Mouse (Mus musculus) embryonic facial prominence, embryonic 14.5 days (tissue): ENCODE measurements around the gene Kbtbd12. TPM values are rescaled to one million over a fixed set of nuclear protein-coding genes. Genes with fewer than 3 reads are reported as not detected.

Experiments
- ATAC-seq: fragments of 200-750 bp; cut with Nextera tagmentation; 2 replicates; pipeline ENCODE4 v1.8.0; 2017; ENCODE audit warnings: low read depth, moderate number of reproducible peaks, moderate TSS enrichment
- DNase-seq: peaks from one replicate; pipeline ENCODE4 v3.0.0-alpha.2; 2015; ENCODE audit warnings: low spot score
- H3K27ac ChIP-seq: fragments of 300-500 bp; sonication (generic); replicated peaks from 2 replicates; pipeline ENCODE4 v1.5.1; 2014; ENCODE audit warnings: low read depth, mild to moderate bottlenecking, low read length, moderate library complexity
- H3K27me3 ChIP-seq: fragments of 300-500 bp; sonication (generic); replicated peaks from 2 replicates; pipeline ENCODE4 v1.6.1; 2014; ENCODE audit warnings: low read length; ENCODE audit not compliant: control insufficient read depth, insufficient read depth
- H3K36me3 ChIP-seq: fragments of 300-500 bp; sonication (generic); 2 replicates; pipeline ENCODE4 v1.6.1; 2014; ENCODE audit warnings: low read length, mixed read lengths; ENCODE audit not compliant: control insufficient read depth, insufficient read depth
- H3K4me1 ChIP-seq: fragments of 300-500 bp; sonication (generic); 2 replicates; pipeline ENCODE4 v1.6.1; 2014; ENCODE audit warnings: antibody characterized with exemption, low read length; ENCODE audit not compliant: control insufficient read depth, insufficient read depth
- H3K4me2 ChIP-seq: fragments of 300-500 bp; sonication (generic); 2 replicates; pipeline ENCODE4 v1.6.1; 2014; ENCODE audit warnings: low read depth, mild to moderate bottlenecking, low read length, moderate library complexity, mixed read lengths
- H3K4me3 ChIP-seq: fragments of 300-500 bp; sonication (generic); 2 replicates; pipeline ENCODE4 v1.5.1; 2014; ENCODE audit warnings: low read depth, mild to moderate bottlenecking, low read length
- H3K9ac ChIP-seq: fragments of 300-500 bp; sonication (generic); 2 replicates; pipeline ENCODE4 v1.6.1; 2014; ENCODE audit warnings: low read depth, mild to moderate bottlenecking, low read length, moderate library complexity, mixed read lengths
- H3K9me3 ChIP-seq: fragments of 300-500 bp; sonication (generic); 2 replicates; pipeline ENCODE4 v1.6.1; 2016; ENCODE audit warnings: low read length; ENCODE audit not compliant: control insufficient read depth
- WGBS: fragments of 180-500 bp; shearing (Covaris S2); extraction: QIAGEN DNeasy Blood & Tissue Kit; methylation state at CpG from one replicate; pipeline ENCODE4 v1.1.7; 2014; 5-methylcytosine and 5-hydroxymethylcytosine counted together
- polyA plus RNA-seq: library from polyadenylated mRNA; unstranded; fragments of >200 nt; fragmentation: Nextera tagmentation; extraction: Ambion mirVana; gene quantifications from 2 replicates; pipeline ENCODE4 v1.2.1, GENCODE M21; 2014

The Kbtbd12 gene
- polyA plus RNA-seq, 1 experiment from 2014 or later = 3.7 TPM

- H3K9me3 ChIP-seq = no peaks in the 10 kb centered on the region
Measured at GRCm38 (mm10) chr6:88606417-88606816, 31.3 kb downstream of the Kbtbd12 start.

DNA sequence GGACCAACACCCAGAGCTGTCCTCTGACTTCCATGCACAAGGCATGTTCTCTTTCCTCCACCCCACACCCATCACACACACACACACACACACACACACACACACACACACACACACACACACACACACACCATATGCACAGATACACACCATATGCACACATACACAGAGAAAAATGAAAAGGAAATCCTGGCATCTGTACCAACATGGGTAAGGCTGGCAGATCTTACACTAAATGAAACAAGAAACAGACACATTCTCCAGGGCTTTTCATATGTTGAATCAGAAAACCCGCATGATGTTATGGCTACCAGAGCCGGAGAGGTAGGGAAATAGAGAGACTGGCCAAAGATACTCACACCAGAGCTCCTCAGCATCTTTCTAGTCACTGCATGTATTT, 32.0 kb downstream of the Kbtbd12 start:
- ATAC-seq (no peak), DNase-seq (no peak)
- 61% methylated on average over 2 of the region's 2 CpGs for WGBS
- Histone ChIP-seq H3K36me3 (no peaks in the 10 kb centered on the region), H3K27ac (no peak overlapping the region), H3K4me2 (no peak overlapping the region), H3K4me1 (no peaks in the 10 kb centered on the region), H3K27me3 (no peaks in the 10 kb centered on the region), H3K9me3 (no peaks in the 10 kb centered on the region), H3K4me3 (no peak overlapping the region), H3K9ac (no peak overlapping the region)

More at GRCm38 (mm10) chr6:88606417-88606816, 31.3 kb downstream of the Kbtbd12 start:
- Histone ChIP-seq H3K4me3 (no peak overlapping the region), H3K9ac (no peak overlapping the region), H3K27me3 (no peaks in the 10 kb centered on the region), H3K27ac (no peak overlapping the region), H3K4me1 (no peaks in the 10 kb centered on the region), H3K4me2 (no peak overlapping the region), H3K36me3 (no peaks in the 10 kb centered on the region)
- DNase-seq (no peak), ATAC-seq (no peak)
- 66% methylated on average over 2 of the region's 2 CpGs for WGBS

- 63% methylated on average over 2 of the region's 2 CpGs for WGBS
- H3K27ac ChIP-seq = no peak overlapping the region
- H3K9me3 ChIP-seq = no peaks in the 10 kb centered on the region
- no peak overlapping the region for H3K9ac ChIP-seq
- no peak overlapping the region for H3K4me3 ChIP-seq
- H3K4me2 ChIP-seq = no peak overlapping the region
- no peaks in the 10 kb centered on the region for H3K27me3 ChIP-seq
- H3K36me3 ChIP-seq = no peaks in the 10 kb centered on the region
- no peaks in the 10 kb centered on the region for H3K4me1 ChIP-seq
- ATAC-seq (no peak), DNase-seq (no peak)
Measured at GRCm38 (mm10) chr6:88605235-88605634, 32.5 kb downstream of the Kbtbd12 start.

GRCm38 (mm10) chr6:88596108-88596507, 41.6 kb downstream of the Kbtbd12 start:
- H3K4me3 ChIP-seq = no peak overlapping the region
- no peak for DNase-seq
- H3K4me1 ChIP-seq = no peaks in the 10 kb centered on the region
- no peak for ATAC-seq
- H3K4me2 ChIP-seq = no peak overlapping the region
- no peak overlapping the region for H3K9ac ChIP-seq
- 0 out of 2 replicates have a peak, but pooled peaks cover 8% of the 10 kb centered on the region for H3K9me3 ChIP-seq
- no peaks in the 10 kb centered on the region for H3K27me3 ChIP-seq
- H3K36me3 ChIP-seq = no peaks in the 10 kb centered on the region
- WGBS = 34% methylated on average over 2 of the region's 2 CpGs
- no peak overlapping the region for H3K27ac ChIP-seq

- 84% methylated on average over 6 of the region's 6 CpGs for WGBS
- DNase-seq (no peak), ATAC-seq (no peak)
- no peak overlapping the region for H3K27ac ChIP-seq
- H3K4me3 ChIP-seq = no peak overlapping the region
- H3K27me3 ChIP-seq = no peaks in the 10 kb centered on the region
- H3K9me3 ChIP-seq = 0 out of 2 replicates have a peak, but pooled peaks cover 3% of the 10 kb centered on the region
- H3K9ac ChIP-seq = no peak overlapping the region
- peaks cover 10% of the 10 kb centered on the region; the same call in 1 of the 2 replicates for H3K4me1 ChIP-seq
- no peaks in the 10 kb centered on the region for H3K36me3 ChIP-seq
- H3K4me2 ChIP-seq = no peak overlapping the region
Measured at GRCm38 (mm10) chr6:88592367-88592766, 45.4 kb downstream of the Kbtbd12 start.

DNA sequence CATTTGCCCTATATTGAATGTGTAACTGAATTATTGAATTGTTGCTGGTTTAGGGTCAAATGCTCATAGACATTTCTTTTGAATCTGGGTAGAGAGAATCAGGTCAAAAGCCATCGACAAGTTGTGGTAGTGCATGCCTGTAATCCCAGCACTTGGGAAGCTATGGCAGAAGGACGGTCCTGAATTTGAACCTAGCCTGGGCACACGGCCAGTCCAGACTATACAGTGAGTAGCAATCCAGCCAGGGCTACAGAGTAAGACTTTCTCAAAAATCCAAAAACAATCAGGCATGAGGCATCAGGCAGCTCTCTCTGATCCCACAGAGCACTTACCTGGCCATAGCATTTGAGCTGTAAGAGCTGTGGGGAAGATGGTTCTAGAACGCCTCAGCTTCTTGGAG, 47.5 kb downstream of the Kbtbd12 start:
- no peaks in the 10 kb centered on the region for H3K9me3 ChIP-seq
- peaks cover 10% of the 10 kb centered on the region; the same call in 1 of the 2 replicates for H3K4me1 ChIP-seq
- H3K27me3 ChIP-seq = no peaks in the 10 kb centered on the region
- 75% methylated on average over 4 of the region's 4 CpGs for WGBS
- ATAC-seq (no peak), DNase-seq (no peak)
- no peak overlapping the region for H3K4me3 ChIP-seq
- no peak overlapping the region for H3K27ac ChIP-seq
- no peak overlapping the region for H3K4me2 ChIP-seq
- H3K36me3 ChIP-seq = no peaks in the 10 kb centered on the region
- no peak overlapping the region for H3K9ac ChIP-seq

DNA sequence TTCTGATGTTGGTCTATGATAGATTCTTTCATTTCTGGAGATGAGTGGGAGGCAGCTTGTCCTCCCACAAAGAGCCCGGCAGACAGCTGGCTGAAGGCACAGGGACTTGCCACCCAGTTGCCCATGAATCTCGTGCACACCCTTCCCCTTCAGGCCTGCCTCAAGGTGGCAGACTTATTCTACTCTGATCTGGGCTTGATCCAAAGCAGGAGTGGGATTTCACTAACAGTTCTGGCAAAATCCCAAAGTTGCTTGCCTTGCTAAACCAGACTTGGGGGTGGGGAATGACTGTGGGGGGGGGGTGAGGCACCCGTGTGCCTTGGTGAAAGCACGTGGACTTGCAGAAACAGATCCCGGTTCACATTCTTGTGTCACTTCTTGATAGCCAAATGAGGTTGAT, 48.2 kb downstream of the Kbtbd12 start:
- ATAC-seq = peak; percentile 50; the same call in 1 of the 2 replicates

DNA sequence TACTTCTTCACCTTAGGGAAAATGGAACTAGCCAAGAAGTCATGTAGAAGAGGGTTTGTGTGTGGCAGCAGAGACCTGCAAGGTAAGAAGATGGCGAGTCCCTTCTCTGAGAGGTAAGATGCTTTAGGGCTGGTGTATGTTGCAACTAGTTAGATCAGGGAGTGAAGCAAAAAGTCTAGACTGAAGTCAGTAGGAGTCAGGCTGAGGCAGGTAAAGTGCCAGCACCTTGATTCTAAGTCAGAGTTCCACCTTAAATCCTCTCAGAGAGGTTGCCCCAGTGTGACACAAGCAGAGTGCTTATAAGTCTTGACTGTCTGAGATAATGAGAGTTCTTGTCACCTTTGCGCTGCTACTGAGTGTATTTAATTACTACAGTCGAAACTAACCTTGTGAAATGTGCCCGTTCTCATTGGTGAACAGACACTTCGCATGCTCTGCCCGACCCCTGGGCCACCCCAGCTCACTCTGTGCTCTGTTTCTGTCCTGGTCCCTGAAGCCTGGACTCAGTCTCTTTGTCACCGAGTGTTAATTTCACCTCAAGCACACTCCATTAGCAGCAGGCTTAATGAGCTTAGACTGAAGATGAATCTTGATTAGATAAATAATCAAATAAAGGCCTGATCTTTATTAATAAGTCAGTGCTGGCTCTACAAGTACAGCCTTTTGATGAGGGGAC, 49.0 kb downstream of the Kbtbd12 start:
- DNase-seq (no peak), ATAC-seq (no peak)
- Histone ChIP-seq H3K9me3 (no peaks in the 10 kb centered on the region), H3K9ac (no peak overlapping the region), H3K36me3 (no peaks in the 10 kb centered on the region), H3K4me3 (no peak overlapping the region), H3K27me3 (no peaks in the 10 kb centered on the region), H3K4me2 (no peak overlapping the region), H3K27ac (no peak overlapping the region), H3K4me1 (peaks cover 10% of the 10 kb centered on the region; the same call in 1 of the 2 replicates)
- 75% methylated on average over 7 of the region's 7 CpGs for WGBS

More for the DNA sequence above, 48.2 kb downstream of the Kbtbd12 start:
- H3K4me3 ChIP-seq = no peak overlapping the region
- H3K9ac ChIP-seq = no peak overlapping the region
- H3K27ac ChIP-seq = no peak overlapping the region
- DNase-seq = peak; percentile 94
- peaks cover 10% of the 10 kb centered on the region; the same call in 1 of the 2 replicates for H3K4me1 ChIP-seq
- H3K27me3 ChIP-seq = no peaks in the 10 kb centered on the region
- no peak overlapping the region for H3K4me2 ChIP-seq
- 13% methylated on average over 5 of the region's 5 CpGs for WGBS
- H3K36me3 ChIP-seq = no peaks in the 10 kb centered on the region
- no peaks in the 10 kb centered on the region for H3K9me3 ChIP-seq

GRCm38 (mm10) chr6:88587091-88587490, 50.7 kb downstream of the Kbtbd12 start:
- no peak overlapping the region for H3K4me2 ChIP-seq
- 77% methylated on average over 3 of the region's 3 CpGs for WGBS
- no peaks in the 10 kb centered on the region for H3K36me3 ChIP-seq
- peaks cover 10% of the 10 kb centered on the region; the same call in 1 of the 2 replicates for H3K4me1 ChIP-seq
- no peak overlapping the region for H3K27ac ChIP-seq
- ATAC-seq (no peak), DNase-seq (no peak)
- no peak overlapping the region for H3K9ac ChIP-seq
- no peak overlapping the region for H3K4me3 ChIP-seq
- no peaks in the 10 kb centered on the region for H3K27me3 ChIP-seq
- no peaks in the 10 kb centered on the region for H3K9me3 ChIP-seq
